Mouse (Mus musculus): ENCODE data around the gene Olfr668. TPM values are rescaled to one million over a fixed set of nuclear protein-coding genes. Genes with fewer than 3 reads are reported as not detected.
"Not testable (repeated sequence)": the region's sequence is repeated elsewhere in the genome, so short reads cannot be mapped to it uniquely, and the experiment has no call there.

The Olfr668 gene
- total RNA-seq (2021) = not detected
- long read RNA-seq, experiment 1 = 0 reads
- long read RNA-seq, experiment 2 = 0 reads

DNA sequence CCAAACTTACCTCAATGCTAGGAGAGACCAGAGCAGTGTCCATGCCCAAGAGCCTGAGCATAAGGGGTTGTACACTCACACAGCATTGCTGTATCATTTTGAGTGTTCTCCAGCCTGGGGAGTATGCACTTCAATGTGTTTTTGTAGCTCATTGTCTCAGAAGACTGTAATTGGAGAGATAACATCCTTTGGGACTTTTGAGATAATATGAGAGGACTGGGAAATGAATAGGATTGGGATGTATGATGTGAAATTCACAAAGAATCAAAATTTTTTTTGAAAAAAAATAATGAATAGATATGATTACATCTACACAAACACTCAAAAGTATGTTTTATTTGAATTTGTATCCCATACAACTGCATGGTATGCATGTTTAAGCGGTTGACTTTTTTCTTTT, at the start of gene Olfr668:
Olfr668 (minus strand) TSS at position 101 of the 400 bp plus-strand sequence.
- no peak for DNase-seq

DNA sequence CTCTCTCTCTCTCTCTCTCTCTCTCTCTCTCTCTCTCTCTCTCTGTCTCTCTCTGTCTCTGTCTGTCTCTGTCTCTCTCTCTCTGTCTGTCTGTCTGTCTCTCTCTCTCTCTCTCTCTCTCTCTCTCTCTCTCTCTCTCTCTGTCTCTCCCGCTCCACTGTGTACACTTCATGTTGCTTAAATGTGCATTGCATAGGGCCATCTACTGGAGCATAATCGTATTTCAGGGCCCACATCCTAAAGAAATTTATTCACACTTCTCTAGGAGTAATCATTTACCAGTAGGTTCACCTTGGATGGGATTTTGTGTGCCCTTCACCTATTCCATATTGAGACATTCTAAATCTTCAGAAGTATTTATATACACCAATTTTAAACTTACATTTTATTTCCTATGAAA, 44.6 kb upstream of the Olfr668 start:
- not testable (repeated sequence) for DNase-seq

DNA sequence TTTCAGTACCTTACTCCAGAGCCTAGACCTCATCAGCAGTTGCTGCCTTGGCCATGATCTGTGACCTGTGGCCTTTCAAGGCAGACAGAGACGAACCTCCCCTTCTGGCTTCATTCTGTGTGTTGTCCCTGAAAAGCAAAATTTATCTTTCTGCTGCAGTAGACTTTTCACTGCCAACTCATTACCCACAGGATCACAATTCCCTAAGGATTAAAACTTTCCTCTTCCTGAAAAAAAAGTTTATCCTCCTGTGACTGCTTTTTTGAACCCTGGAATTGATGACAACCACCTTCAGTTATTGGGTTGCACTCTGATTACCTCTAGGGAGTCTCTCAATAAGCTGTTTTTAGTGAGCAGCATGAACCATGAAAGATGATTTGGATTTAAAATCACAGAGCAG, 34.7 kb upstream of the Olfr668 start, which contains the start of gene Olfr670:
Olfr670 (minus strand) TSS at position 101 of the 400 bp plus-strand sequence.
- DNase-seq = no peak

DNA sequence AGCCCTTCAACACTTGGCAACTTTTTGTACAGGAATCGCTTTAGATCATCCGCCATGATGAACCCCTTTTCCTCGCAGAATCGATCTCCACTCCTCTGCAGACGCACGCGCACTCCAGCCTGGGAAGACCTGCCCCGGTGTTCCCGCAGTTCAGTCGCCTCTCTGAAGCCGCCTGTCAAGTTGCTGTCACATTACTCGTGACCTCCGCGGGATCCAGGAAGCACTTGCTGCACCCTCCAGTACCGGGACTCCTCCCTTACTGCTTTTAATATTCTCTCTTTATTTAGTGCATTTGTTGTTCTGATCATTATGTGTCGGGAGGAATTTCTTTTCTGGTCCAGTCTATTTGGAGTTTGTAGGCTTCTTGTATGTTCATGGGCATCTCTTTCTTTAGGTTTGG, 22.4 kb upstream of the Olfr668 start:
- not testable (repeated sequence) for DNase-seq

DNA sequence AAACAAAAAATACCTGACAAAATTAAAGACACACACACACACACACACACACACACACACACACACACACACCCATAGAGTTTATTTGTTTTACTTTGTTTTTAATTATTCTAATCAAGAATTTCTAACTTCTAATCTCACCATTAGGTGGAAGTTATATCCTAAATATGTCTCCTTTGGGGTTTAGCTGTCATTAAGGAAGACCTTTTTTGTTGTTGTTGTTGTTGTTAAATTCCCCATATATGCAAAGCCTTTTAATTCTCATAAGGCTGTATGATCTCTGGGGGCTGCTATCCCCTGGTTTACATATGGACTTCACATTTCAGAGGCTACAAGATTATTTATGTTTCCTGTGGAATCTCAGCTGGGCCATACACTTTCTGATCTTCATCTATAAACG, 6.1 kb upstream of the Olfr668 start, which contains the start of gene Olfr669:
Olfr669 (plus strand) TSS at position 301 of the 400 bp plus-strand sequence.
- DNase-seq = no peak

DNA sequence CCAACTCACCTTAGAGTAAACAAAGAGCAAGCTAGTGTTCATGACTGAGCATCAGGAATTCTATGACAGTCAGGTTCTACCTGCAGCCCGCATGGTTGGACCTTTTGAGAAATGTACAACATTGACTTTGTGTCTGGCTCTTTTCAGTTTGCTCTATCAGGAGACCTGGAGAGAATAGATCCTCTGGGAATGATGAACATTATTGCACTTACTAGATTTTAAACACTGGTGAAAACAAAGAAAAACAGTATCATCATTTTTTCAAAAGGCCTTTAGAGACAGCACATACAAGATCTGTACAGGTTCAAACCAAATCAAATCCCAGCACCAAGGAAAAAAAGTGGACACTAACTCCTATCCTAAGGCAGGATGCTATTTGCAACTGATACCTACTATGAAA, 6.5 kb downstream of the Olfr668 start, which contains the start of gene Olfr667:
Olfr667 (minus strand) TSS at position 101 of the 400 bp plus-strand sequence.
- DNase-seq = no peak

DNA sequence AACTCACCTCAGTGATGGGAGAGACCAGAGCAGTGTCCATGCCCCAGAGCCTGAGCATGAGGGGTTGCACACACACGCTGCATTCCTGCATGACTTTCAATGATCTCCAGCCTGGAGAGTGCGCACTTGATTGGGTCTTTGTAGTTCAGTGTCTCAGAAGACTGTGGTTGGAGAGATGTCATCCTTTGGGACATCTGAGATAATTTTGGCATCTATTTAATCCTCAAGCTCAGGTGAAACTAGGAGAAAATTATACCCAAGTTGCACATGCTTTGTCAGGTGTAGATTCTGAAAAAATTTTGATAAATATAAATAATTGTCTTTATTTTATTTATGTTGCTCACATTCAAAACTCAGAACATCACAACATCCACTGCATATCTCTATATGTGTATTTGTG, 32.0 kb downstream of the Olfr668 start, which contains the start of gene Olfr666:
Olfr666 (minus strand) TSS at position 101 of the 400 bp plus-strand sequence.
- DNase-seq = no peak

DNA sequence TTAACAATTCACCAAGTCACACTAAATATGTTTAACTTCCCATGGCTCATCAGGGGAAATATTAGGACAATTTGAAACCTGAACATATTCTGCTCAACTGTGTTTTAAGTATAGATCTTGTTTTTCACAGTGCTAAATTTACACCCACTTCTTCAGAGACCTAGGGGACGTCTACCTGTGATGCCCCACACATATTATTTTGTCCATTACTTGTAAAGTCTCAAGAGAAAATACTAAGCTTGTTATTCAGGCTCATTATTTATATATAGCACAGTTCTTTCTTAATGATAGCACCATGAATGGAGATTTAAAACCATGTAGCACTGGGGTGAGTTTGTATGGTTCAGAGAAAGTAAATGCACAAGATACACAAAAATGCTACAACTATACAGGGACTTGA, 50.1 kb downstream of the Olfr668 start, which contains the start of gene Olfr665:
Olfr665 (plus strand) TSS at position 301 of the 400 bp plus-strand sequence.
- DNase-seq = no peak

Other genes with a start within 250 kb of the Olfr668 start
- gene Olfr661, start 241.6 kb downstream of the Olfr668 start, total RNA-seq (2021) = not detected
- gene Usp17le, start 150.6 kb downstream of the Olfr668 start, total RNA-seq (2021) = not detected
- gene Usp17lb, start 85.5 kb downstream of the Olfr668 start, total RNA-seq (2021) = under 1 TPM in 1 of 2 experiments, not detected in 1; 0.20 TPM
- gene Usp17la, start 71.0 kb downstream of the Olfr668 start, total RNA-seq (2021) = not detected
- not detected for gene Olfr665, start 50.0 kb downstream of the Olfr668 start, total RNA-seq (2021)
- not detected for gene Olfr666, start 32.1 kb downstream of the Olfr668 start, total RNA-seq (2021)
- not detected for gene Olfr667, start 6.6 kb downstream of the Olfr668 start, total RNA-seq (2021)
- gene Olfr669, start 6.2 kb upstream of the Olfr668 start, total RNA-seq (2021) = not detected
- gene Olfr670, start 34.6 kb upstream of the Olfr668 start, total RNA-seq (2021) = not detected
- gene Olfr671, start 51.1 kb upstream of the Olfr668 start, total RNA-seq (2021) = not detected
- gene Olfr672, start 74.0 kb upstream of the Olfr668 start, total RNA-seq (2021) = not detected
- gene Olfr675, start 100.4 kb upstream of the Olfr668 start, total RNA-seq (2021) = not detected
- gene Olfr676, start 104.6 kb upstream of the Olfr668 start, total RNA-seq (2021) = not detected
- not detected for gene Olfr677, start 123.3 kb upstream of the Olfr668 start, total RNA-seq (2021)
- not detected for gene Olfr678, start 136.4 kb upstream of the Olfr668 start, total RNA-seq (2021)
- gene Olfr679, start 153.1 kb upstream of the Olfr668 start, total RNA-seq (2021) = not detected
- not detected for gene Olfr680-ps1, start 164.8 kb upstream of the Olfr668 start, total RNA-seq (2021)
- not detected for gene Olfr681, start 188.8 kb upstream of the Olfr668 start, total RNA-seq (2021)
- gene Olfr683, start 219.0 kb upstream of the Olfr668 start, total RNA-seq (2021) = not detected
- gene Olfr684, start 235.6 kb upstream of the Olfr668 start, total RNA-seq (2021) = not detected

Measured in adrenal gland, postnatal 36 days (tissue).